Mouse (Mus musculus): ENCODE measurements at regions not wholly inside any gene's neighbourhood (a gene's known extent, or its start where the extent isn't known, plus 50 kb on each side); places are given as distances from the start of the nearest gene placed in this dataset.

GRCm38 (mm10) chr2:172699654-172700053 lies 150.3 kb downstream of the Tfap2c start:
- no peak for DNase-seq (ENCODE audit: low spot score in 2 of 2)

GRCm38 (mm10) chr2:172710641-172711040 lies 161.2 kb downstream of the Tfap2c start:
- no peak for DNase-seq (ENCODE audit: low spot score in 2 of 2)

- no peak for DNase-seq (ENCODE audit: low spot score in 2 of 2)
Measured at GRCm38 (mm10) chr2:172726701-172727100, 177.3 kb downstream of the Tfap2c start.

- no peak for DNase-seq (ENCODE audit: low spot score in 2 of 2)
Measured at GRCm38 (mm10) chr2:172727576-172727975, 178.2 kb downstream of the Tfap2c start.

- DNase-seq (ENCODE audit: low spot score in 2 of 2), result no peak
Measured at GRCm38 (mm10) chr2:172728240-172728821, 178.9 kb downstream of the Tfap2c start.

GRCm38 (mm10) chr2:172729151-172729550 lies 179.8 kb downstream of the Tfap2c start:
- DNase-seq (ENCODE audit: low spot score in 2 of 2), result no peak

GRCm38 (mm10) chr2:172729741-172730140 lies 180.3 kb downstream of the Tfap2c start:
- no peak for DNase-seq (ENCODE audit: low spot score in 2 of 2)

- DNase-seq (ENCODE audit: low spot score in 2 of 2), result no peak
Measured at GRCm38 (mm10) chr2:172731408-172731807, 182.0 kb downstream of the Tfap2c start.

GRCm38 (mm10) chr2:172732453-172733210 lies 183.2 kb downstream of the Tfap2c start:
- no peak for DNase-seq (ENCODE audit: low spot score in 2 of 2)

- no peak for DNase-seq (ENCODE audit: low spot score in 2 of 2)
Measured at GRCm38 (mm10) chr2:172733403-172733995, 184.1 kb downstream of the Tfap2c start.

GRCm38 (mm10) chr2:172735621-172736020 lies 186.2 kb downstream of the Tfap2c start:
- DNase-seq (ENCODE audit: low spot score in 2 of 2), result no peak

- DNase-seq (ENCODE audit: low spot score in 2 of 2), result no peak
Measured at GRCm38 (mm10) chr2:172739041-172739491, 189.7 kb downstream of the Tfap2c start.

- DNase-seq (ENCODE audit: low spot score in 2 of 2), result no peak
Measured at GRCm38 (mm10) chr2:172739529-172739928, 190.1 kb downstream of the Tfap2c start.

- no peak for DNase-seq (ENCODE audit: low spot score in 2 of 2)
Measured at GRCm38 (mm10) chr2:172751364-172751763, 188.8 kb downstream of the Bmp7 start.

- DNase-seq (ENCODE audit: low spot score in 2 of 2), result no peak
Measured at GRCm38 (mm10) chr2:172755686-172756471, 184.2 kb downstream of the Bmp7 start.

- DNase-seq (ENCODE audit: low spot score in 2 of 2), result peak; percentile 16 to 42
Measured at GRCm38 (mm10) chr2:172756472-172756860, 183.7 kb downstream of the Bmp7 start.

GRCm38 (mm10) chr2:172758497-172758896 lies 181.6 kb downstream of the Bmp7 start:
- peak in 1 of 2 experiments; percentile 22 for DNase-seq (ENCODE audit: low spot score in 2 of 2)

GRCm38 (mm10) chr2:172765260-172765659 lies 174.9 kb downstream of the Bmp7 start:
- DNase-seq (ENCODE audit: low spot score in 2 of 2), result no peak

GRCm38 (mm10) chr2:172766403-172766802 lies 173.7 kb downstream of the Bmp7 start:
- no peak for DNase-seq (ENCODE audit: low spot score in 2 of 2)

GRCm38 (mm10) chr2:172768756-172769155 lies 171.4 kb downstream of the Bmp7 start:
- no peak for DNase-seq (ENCODE audit: low spot score in 2 of 2)

- DNase-seq (ENCODE audit: low spot score in 2 of 2), result no peak
Measured at GRCm38 (mm10) chr2:172770061-172770460, 170.1 kb downstream of the Bmp7 start.

- DNase-seq (ENCODE audit: low spot score in 2 of 2), result no peak
Measured at GRCm38 (mm10) chr2:172770606-172771005, 169.5 kb downstream of the Bmp7 start.
